ENCODE assay signal across 20 mouse cellular contexts in the genomic region with DNA sequence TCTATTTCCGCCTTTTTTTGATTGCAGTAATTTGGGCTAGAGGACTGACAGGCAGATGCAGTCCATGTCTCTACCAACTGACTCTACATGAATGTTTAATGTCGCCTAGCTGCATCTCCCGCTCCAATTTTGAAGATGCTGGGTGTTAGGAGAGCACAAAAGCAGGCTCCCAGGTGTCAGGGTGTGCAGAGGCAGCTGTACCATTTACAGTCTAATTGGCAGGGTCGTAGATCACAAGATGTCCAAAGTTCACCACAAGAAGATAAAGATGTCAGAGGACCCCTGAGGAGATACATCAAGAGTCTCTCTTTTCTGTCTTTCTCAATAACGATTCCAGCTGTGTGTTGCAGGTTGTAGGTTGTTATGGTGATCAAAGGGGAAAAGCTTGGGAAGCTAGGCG.
"Had no signal": no experiment of that assay in that cellular context is flagged by ENCODE, and none has a peak within 500 bp of the region (broad histone marks: within the 10 kb centered on the region; RNA-seq: fewer than 3 reads in every experiment).

No protein-coding gene starts in this region.

- H3K4me3 ChIP-seq: limb, embryonic 12.5 days; limb, embryonic 15.5 days; neural tube, embryonic 12.5 days; neural tube, embryonic 15.5 days; stomach, embryonic 15.5 days had no signal

- H3K4me2 ChIP-seq: limb, embryonic 12.5 days; limb, embryonic 15.5 days; liver, embryonic 11.5 days; lung, embryonic 14.5 days; neural tube, embryonic 12.5 days; neural tube, embryonic 15.5 days; stomach, embryonic 15.5 days had no signal

- ATAC-seq: liver, postnatal 0 days; lung, postnatal 0 days had no signal

- H3K9ac ChIP-seq: limb, embryonic 12.5 days; limb, embryonic 15.5 days; liver, embryonic 14.5 days; liver, postnatal 0 days; lung, embryonic 14.5 days; neural tube, embryonic 12.5 days; neural tube, embryonic 15.5 days; stomach, embryonic 15.5 days had no signal

- H3K4me1 ChIP-seq: limb, embryonic 12.5 days; limb, embryonic 15.5 days; neural tube, embryonic 12.5 days; neural tube, embryonic 15.5 days; stomach, embryonic 15.5 days had no signal

- H3K36me3 ChIP-seq: limb, embryonic 12.5 days; limb, embryonic 15.5 days; neural tube, embryonic 12.5 days; neural tube, embryonic 15.5 days; stomach, embryonic 15.5 days had no signal

- H3K9me3 ChIP-seq: limb, embryonic 12.5 days; limb, embryonic 15.5 days; neural tube, embryonic 12.5 days; neural tube, embryonic 15.5 days; stomach, embryonic 15.5 days had no signal

- DNase-seq: kidney, adult 18-20 months; kidney, adult 9 months; kidney, postnatal 14 days; kidney, postnatal 4 days; left cerebral cortex, postnatal 4 days; liver, postnatal 0 days; lung, embryonic 14.5 days; right cerebral cortex, adult 18-20 months; right cerebral cortex, postnatal 25 days; spleen, adult 18-20 months; thymus, postnatal 25 days had no signal

- H3K27me3 ChIP-seq: limb, embryonic 12.5 days; limb, embryonic 15.5 days; neural tube, embryonic 12.5 days; neural tube, embryonic 15.5 days; stomach, embryonic 15.5 days had no signal

- H3K27ac ChIP-seq: limb, embryonic 12.5 days; limb, embryonic 15.5 days; liver, embryonic 14.5 days; macrophage; neural tube, embryonic 12.5 days; neural tube, embryonic 15.5 days; stomach, embryonic 15.5 days had no signal
